Mouse (Mus musculus) left cerebral cortex, adult 8-10 months (tissue): ENCODE data around the gene Sez6l2. TPM values are rescaled to one million over a fixed set of nuclear protein-coding genes. Genes with fewer than 3 reads are reported as not detected.

Experiments
- DNase-seq, 2 experiments: peaks; one replicate each; pipeline ENCODE4 v3.0.0; 2022; ENCODE audit warnings: low spot score in 2 of 2
- total RNA-seq, 4 experiments: library from RNA; stranded (reverse); gene quantifications; 2 replicates each; pipeline ENCODE4 v1.2.4; 2022

Gene Sez6l2
- total RNA-seq, 4 experiments from 2014 or later = 419 to 434 (median 424) TPM

- no peak for DNase-seq
Measured at GRCm38 (mm10) chr7:127007313-127008024, 57.1 kb downstream of the Sez6l2 start.

- DNase-seq = peak in 1 of 2 experiments; percentile 87
Measured at GRCm38 (mm10) chr7:127008239-127009019, 58.1 kb downstream of the Sez6l2 start.

- no peak for DNase-seq
Measured at GRCm38 (mm10) chr7:127009307-127010085, 59.1 kb downstream of the Sez6l2 start.

GRCm38 (mm10) chr7:127011051-127011450 is 60.7 kb downstream of the Sez6l2 start:
- DNase-seq = no peak

GRCm38 (mm10) chr7:127011717-127012116 is 61.4 kb downstream of the Sez6l2 start:
- DNase-seq = no peak

GRCm38 (mm10) chr7:127012374-127012773 is 62.0 kb downstream of the Sez6l2 start:
- DNase-seq = no peak

GRCm38 (mm10) chr7:127012845-127013244 is 62.5 kb downstream of the Sez6l2 start:
- DNase-seq = no peak

- DNase-seq = no peak
Measured at GRCm38 (mm10) chr7:127013385-127013784, 63.0 kb downstream of the Sez6l2 start.

- DNase-seq = peak in 1 of 2 experiments; percentile 16
Measured at GRCm38 (mm10) chr7:127014320-127014719, 64.0 kb downstream of the Sez6l2 start, which contains the start of gene Mvp. TSS of gene Mvp (minus strand) at chr7:127014621.

GRCm38 (mm10) chr7:127014993-127015392 is 64.6 kb downstream of the Sez6l2 start:
- no peak for DNase-seq

GRCm38 (mm10) chr7:127016081-127016480 is 65.7 kb downstream of the Sez6l2 start:
- DNase-seq = no peak

- DNase-seq = no peak
Measured at GRCm38 (mm10) chr7:127016481-127016485, 65.9 kb downstream of the Sez6l2 start, which contains the start of gene Pagr1b. TSS of gene Pagr1b (minus strand) at chr7:127016484.

- DNase-seq = no peak
Measured at GRCm38 (mm10) chr7:127016486-127016938, 66.1 kb downstream of the Sez6l2 start.

- DNase-seq = peak; percentile 94 to 97
Measured at GRCm38 (mm10) chr7:127016971-127017949, 66.9 kb downstream of the Sez6l2 start, which contains the start of gene Pagr1a. TSS of gene Pagr1a (minus strand) at chr7:127017352.

GRCm38 (mm10) chr7:127017950-127018345 is 67.6 kb downstream of the Sez6l2 start:
- DNase-seq = no peak

- DNase-seq = peak in 1 of 2 experiments; percentile 22
Measured at GRCm38 (mm10) chr7:127018416-127019305, 68.3 kb downstream of the Sez6l2 start.

- no peak for DNase-seq
Measured at GRCm38 (mm10) chr7:127019306-127019960, 69.1 kb downstream of the Sez6l2 start.

GRCm38 (mm10) chr7:127020031-127020430 is 69.7 kb downstream of the Sez6l2 start:
- peak in 1 of 2 experiments; percentile 15 for DNase-seq
